Mouse (Mus musculus): ENCODE measurements around the gene Abcg1.

DNA sequence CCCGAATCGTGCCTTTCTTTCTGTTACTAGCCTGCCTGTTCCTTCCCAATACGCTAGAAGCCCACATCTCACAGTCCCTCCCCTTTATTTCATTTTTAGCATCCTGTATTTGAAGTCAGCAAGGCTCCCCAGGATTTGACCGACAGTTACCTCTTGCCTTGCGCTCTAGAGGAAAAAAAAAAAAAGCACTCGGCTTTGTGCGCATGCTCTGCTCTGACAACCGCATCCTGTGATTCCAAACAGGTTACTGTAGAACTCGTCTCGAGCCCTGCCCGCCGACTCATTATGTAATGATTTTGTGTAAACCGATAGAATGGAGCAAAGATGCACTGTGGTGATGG lies 1.2 kb downstream of the Abcg1 start:
- TF ChIP-seq CTCF (IDR thresholded peaks at IDR 0.05; ENCODE audit: extremely low read depth, insufficient read length, insufficient replicate concordance, low read depth, low read length) (no peak), POLR2A (IDR thresholded peaks at IDR 0.05; ENCODE audit: low read depth, low read length) (no peak)
